Mouse (Mus musculus) inflammation-experienced regulatory T-cells, adult 6 months (primary cell): ENCODE data around the gene Dcun1d3. TPM values are rescaled to one million over a fixed set of nuclear protein-coding genes. Genes with fewer than 3 reads are reported as not detected.

Experiments
- ATAC-seq: one replicate; pipeline ENCODE4 v1.8.0; 2017
- polyA plus RNA-seq, 3 experiments: library from polyadenylated mRNA; unstranded; fragments of 100-300 nt; shearing (Covaris generic); gene quantifications; one replicate each; pipeline ENCODE4 v1.2.1; 2017

Gene Dcun1d3
- polyA plus RNA-seq, 3 experiments from 2014 or later: 5.8 to 10.0 (median 9.4) TPM

GRCm38 (mm10) chr7:119873050-119873449 is 23.0 kb downstream of the Dcun1d3 start:
- no peak for ATAC-seq

- ATAC-seq: peak; percentile 67
These were observed 23.9 kb downstream of the Dcun1d3 start for GRCm38 (mm10) chr7:119872204-119872603.

- ATAC-seq: no peak
These were observed 30.0 kb downstream of the Dcun1d3 start for GRCm38 (mm10) chr7:119866136-119866535.

GRCm38 (mm10) chr7:119864500-119864899 is 31.6 kb downstream of the Dcun1d3 start:
- ATAC-seq: no peak

GRCm38 (mm10) chr7:119862167-119862566 is 33.9 kb downstream of the Dcun1d3 start:
- no peak for ATAC-seq

GRCm38 (mm10) chr7:119861335-119862091 is 34.6 kb downstream of the Dcun1d3 start:
- peak; percentile 89 for ATAC-seq

- no peak for ATAC-seq
These were observed 35.1 kb downstream of the Dcun1d3 start for GRCm38 (mm10) chr7:119860971-119861334.

- no peak for ATAC-seq
These were observed 35.5 kb downstream of the Dcun1d3 start for GRCm38 (mm10) chr7:119860554-119860953.

- ATAC-seq: no peak
These were observed 36.0 kb downstream of the Dcun1d3 start for GRCm38 (mm10) chr7:119860116-119860515.

- ATAC-seq: no peak
These were observed 36.6 kb downstream of the Dcun1d3 start for GRCm38 (mm10) chr7:119859476-119859875.

- no peak for ATAC-seq
These were observed 41.1 kb downstream of the Dcun1d3 start for GRCm38 (mm10) chr7:119855031-119855430.

- ATAC-seq: no peak
These were observed 41.7 kb downstream of the Dcun1d3 start for GRCm38 (mm10) chr7:119854362-119854761.

- ATAC-seq: no peak
These were observed 42.9 kb downstream of the Dcun1d3 start for GRCm38 (mm10) chr7:119853186-119853585.

GRCm38 (mm10) chr7:119852494-119852893 is 43.6 kb downstream of the Dcun1d3 start:
- no peak for ATAC-seq

GRCm38 (mm10) chr7:119850737-119851136 is 45.4 kb downstream of the Dcun1d3 start:
- ATAC-seq: no peak

- peak; percentile 73 for ATAC-seq
These were observed 47.0 kb downstream of the Dcun1d3 start for GRCm38 (mm10) chr7:119849096-119849495.

- no peak for ATAC-seq
These were observed 48.7 kb downstream of the Dcun1d3 start for GRCm38 (mm10) chr7:119847396-119847795.

- no peak for ATAC-seq
These were observed 50.6 kb downstream of the Dcun1d3 start for GRCm38 (mm10) chr7:119845541-119845940.

- ATAC-seq: peak; percentile 60
These were observed 54.2 kb downstream of the Dcun1d3 start for GRCm38 (mm10) chr7:119841820-119842449.

- ATAC-seq: peak; percentile 94
These were observed 59.9 kb downstream of the Dcun1d3 start for GRCm38 (mm10) chr7:119835996-119836777.

- ATAC-seq: no peak
These were observed 60.7 kb downstream of the Dcun1d3 start for GRCm38 (mm10) chr7:119835371-119835770.

GRCm38 (mm10) chr7:119808723-119809122 is 87.4 kb downstream of the Dcun1d3 start:
- peak; percentile 69 for ATAC-seq

GRCm38 (mm10) chr7:119807396-119807795 is 88.7 kb downstream of the Dcun1d3 start:
- no peak for ATAC-seq
